Mouse (Mus musculus) kidney, postnatal 0 days (tissue): ENCODE measurements at regions not wholly inside any gene's neighbourhood (a gene's known extent, or its start where the extent isn't known, plus 50 kb on each side); places are given as distances from the start of the nearest gene placed in this dataset.

Source experiments
- ATAC-seq: fragments of 200-750 bp; cut with Nextera tagmentation; replicated peaks from 2 replicates; pipeline ENCODE4 v1.8.0; 2017; ENCODE audit warnings: low read depth, moderate number of reproducible peaks, moderate TSS enrichment, moderate library complexity; ENCODE audit not compliant: low FRiP score
- DNase-seq: peaks from one replicate; pipeline ENCODE4 v3.0.0-alpha.2; 2016; ENCODE audit warnings: low spot score
- H3K27ac ChIP-seq: fragments of 300-500 bp; sonication (generic); 2 replicates; pipeline ENCODE4 v1.5.1; 2014; ENCODE audit warnings: mild to moderate bottlenecking
- H3K27me3 ChIP-seq: fragments of 300-500 bp; sonication (generic); 2 replicates; pipeline ENCODE4 v1.6.1; 2014; ENCODE audit warnings: low read length, mixed read lengths; ENCODE audit not compliant: insufficient read depth
- H3K36me3 ChIP-seq: fragments of 300-500 bp; sonication (generic); 2 replicates; pipeline ENCODE4 v1.6.1; 2014; ENCODE audit warnings: low read length, mixed read lengths; ENCODE audit not compliant: insufficient read depth
- H3K4me1 ChIP-seq: fragments of 300-500 bp; sonication (generic); replicated peaks from 2 replicates; pipeline ENCODE4 v1.6.1; 2014; ENCODE audit warnings: antibody characterized with exemption, low read length, mixed read lengths; ENCODE audit not compliant: insufficient read depth
- H3K4me2 ChIP-seq: fragments of 300-500 bp; sonication (generic); 2 replicates; pipeline ENCODE4 v1.6.1; 2014; ENCODE audit warnings: mild to moderate bottlenecking, low read length, moderate library complexity, mixed read lengths
- H3K4me3 ChIP-seq: fragments of 300-500 bp; sonication (generic); replicated peaks from 2 replicates; pipeline ENCODE4 v1.5.1; 2014; ENCODE audit warnings: low read depth, low read length
- H3K9ac ChIP-seq: fragments of 300-500 bp; sonication (generic); 2 replicates; pipeline ENCODE4 v1.6.1; 2014; ENCODE audit warnings: low read depth, low read length
- H3K9me3 ChIP-seq: fragments of 300-500 bp; sonication (generic); replicated peaks from 2 replicates; pipeline ENCODE4 v1.6.1; 2016; ENCODE audit warnings: low read length, inconsistent platforms, mixed read lengths
- CTCF ChIP-seq: IDR thresholded peaks from 2 replicates; pipeline ENCODE4 v1.5.1; 2016; ENCODE audit warnings: antibody characterized with exemption, low read depth, mild to moderate bottlenecking, moderate library complexity
- WGBS: fragments of 180-500 bp; shearing (Covaris S2); extraction: QIAGEN DNeasy Blood & Tissue Kit; methylation state at CpG from one replicate; pipeline ENCODE4 v1.1.7; 2014; 5-methylcytosine and 5-hydroxymethylcytosine counted together

DNA sequence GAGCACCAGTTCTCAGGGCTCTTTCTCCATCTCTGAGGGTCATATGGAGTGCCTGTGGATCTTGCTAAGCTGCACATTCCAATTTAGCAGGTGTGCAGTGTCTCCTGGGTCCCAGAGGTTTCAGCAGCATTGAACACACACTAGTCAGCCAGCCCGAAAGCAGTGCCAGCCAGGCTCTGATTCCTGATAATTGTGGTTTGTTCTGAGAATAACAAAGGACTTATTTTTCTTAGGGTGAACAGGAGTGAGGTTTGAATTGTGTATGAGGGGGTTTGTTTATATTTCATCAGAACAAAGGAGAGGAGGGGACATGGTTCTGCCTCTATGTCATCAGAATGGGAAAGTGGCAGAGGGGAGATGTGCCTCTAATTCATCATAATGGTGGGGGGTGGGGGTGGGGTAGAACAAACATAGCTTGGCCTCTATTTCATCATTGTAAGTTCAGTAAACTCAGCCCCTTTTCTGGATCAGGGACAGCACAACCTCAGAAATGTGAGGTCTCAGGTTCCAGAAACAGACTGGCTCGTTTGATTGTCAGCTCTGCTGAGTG is 191.8 kb upstream of the Nlrp1b start:
- ATAC-seq = no peak
- Histone ChIP-seq H3K4me3 (no peak overlapping the region), H3K27ac (no peak overlapping the region), H3K36me3 (no peaks in the 10 kb centered on the region), H3K27me3 (no peaks in the 10 kb centered on the region), H3K4me1 (no peaks in the 10 kb centered on the region), H3K9ac (no peak overlapping the region), H3K9me3 (no peaks in the 10 kb centered on the region; the same call in 1 of the 2 replicates), H3K4me2 (no peak overlapping the region)
- DNase-seq = no peak
- TF ChIP-seq CTCF = no peak
- WGBS = 56% methylated on average over 2 of the region's 2 CpGs

DNA sequence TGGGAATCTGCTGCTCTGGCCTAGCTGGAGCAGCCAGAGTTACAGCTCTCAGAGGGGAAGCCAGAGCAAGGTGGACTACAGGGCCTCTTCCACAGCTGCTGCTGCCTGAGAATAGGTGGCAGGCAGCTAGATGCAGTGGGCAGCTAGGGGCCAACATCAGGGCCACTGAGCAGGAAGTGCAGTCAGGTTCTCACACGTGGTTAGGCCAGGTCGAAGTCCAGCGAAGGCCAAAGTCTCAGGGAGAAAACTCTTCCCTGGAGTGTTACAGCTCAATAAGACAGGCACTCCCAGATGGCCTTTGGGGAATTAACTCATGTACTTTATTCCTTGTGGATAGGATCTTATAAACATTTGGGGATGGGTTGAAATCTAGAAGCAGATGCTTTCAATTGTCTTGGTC is 192.7 kb upstream of the Nlrp1b start:
- H3K9me3 ChIP-seq = no peaks in the 10 kb centered on the region; the same call in 1 of the 2 replicates
- ATAC-seq (no peak), DNase-seq (no peak)
- H3K27me3 ChIP-seq = no peaks in the 10 kb centered on the region
- TF ChIP-seq CTCF = no peak
- no peak overlapping the region for H3K9ac ChIP-seq
- H3K4me1 ChIP-seq = no peaks in the 10 kb centered on the region
- no peak overlapping the region for H3K27ac ChIP-seq
- 69% methylated on average over 3 of the region's 3 CpGs for WGBS
- no peak overlapping the region for H3K4me2 ChIP-seq
- H3K36me3 ChIP-seq = no peaks in the 10 kb centered on the region
- H3K4me3 ChIP-seq = no peak overlapping the region

DNA sequence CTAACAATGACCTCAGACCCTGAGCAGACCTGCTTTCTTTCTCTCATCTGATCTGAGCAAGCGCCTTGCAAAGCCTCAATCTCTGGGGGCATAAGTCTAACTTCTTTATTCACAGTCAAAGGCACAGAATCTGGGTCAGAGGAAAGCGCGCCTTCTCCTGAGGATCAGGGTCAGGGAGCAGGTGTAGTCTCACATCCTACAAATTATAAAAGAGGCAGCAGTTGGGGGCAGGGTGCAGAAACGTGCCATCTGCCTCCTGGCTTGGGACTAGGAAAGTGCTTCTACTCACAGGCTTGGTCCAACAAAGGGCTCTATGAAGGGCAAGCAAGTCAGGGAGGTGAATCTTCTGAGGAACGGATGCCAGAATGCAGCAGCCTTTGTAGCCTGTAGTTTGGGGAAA is 194.3 kb upstream of the Nlrp1b start:
- H3K9me3 ChIP-seq = no peaks in the 10 kb centered on the region; the same call in 1 of the 2 replicates
- no peak overlapping the region for H3K9ac ChIP-seq
- H3K4me1 ChIP-seq = peaks cover 7% of the 10 kb centered on the region; the same call in 1 of the 2 replicates
- no peak overlapping the region for H3K4me3 ChIP-seq
- DNase-seq (no peak), ATAC-seq (no peak)
- WGBS = 68% methylated on average over 5 of the region's 5 CpGs
- no peak for TF ChIP-seq CTCF
- H3K4me2 ChIP-seq = no peak overlapping the region
- no peaks in the 10 kb centered on the region for H3K27me3 ChIP-seq
- H3K36me3 ChIP-seq = no peaks in the 10 kb centered on the region
- H3K27ac ChIP-seq = no peak overlapping the region

DNA sequence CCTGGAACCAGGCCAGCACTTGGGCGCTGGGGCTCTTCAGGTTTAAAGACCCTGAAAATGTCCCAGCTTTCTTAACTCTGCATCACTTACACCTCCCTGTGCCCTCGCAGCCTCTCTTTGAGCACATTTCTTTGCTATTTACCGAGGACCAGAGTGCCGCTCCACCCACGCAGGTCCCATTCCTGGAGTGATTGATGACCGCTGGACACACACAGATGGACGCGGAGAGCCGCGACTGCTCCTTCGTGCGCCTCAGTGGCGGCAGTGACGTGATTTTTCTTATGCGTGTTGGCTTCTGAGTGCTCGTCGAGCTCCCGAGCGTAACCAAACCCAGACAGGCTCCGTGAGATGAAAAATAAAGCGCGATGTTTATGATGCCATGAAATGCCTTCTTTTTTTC is 199.2 kb upstream of the Nlrp1b start:
- Histone ChIP-seq H3K9me3 (no peaks in the 10 kb centered on the region; the same call in 1 of the 2 replicates), H3K4me2 (peak overlapping the region; percentile 45), H3K9ac (no peak overlapping the region), H3K4me1 (peaks cover 10% of the 10 kb centered on the region; the same call in 1 of the 2 replicates), H3K36me3 (no peaks in the 10 kb centered on the region), H3K27ac (no peak overlapping the region), H3K4me3 (0 out of 2 replicates have a peak overlapping the region, but pooled peaks have one; percentile 11), H3K27me3 (no peaks in the 10 kb centered on the region)
- DNase-seq = peak; percentile 65
- TF ChIP-seq CTCF = no peak
- ATAC-seq = no peak
- 27% methylated on average over 22 of the region's 22 CpGs for WGBS

DNA sequence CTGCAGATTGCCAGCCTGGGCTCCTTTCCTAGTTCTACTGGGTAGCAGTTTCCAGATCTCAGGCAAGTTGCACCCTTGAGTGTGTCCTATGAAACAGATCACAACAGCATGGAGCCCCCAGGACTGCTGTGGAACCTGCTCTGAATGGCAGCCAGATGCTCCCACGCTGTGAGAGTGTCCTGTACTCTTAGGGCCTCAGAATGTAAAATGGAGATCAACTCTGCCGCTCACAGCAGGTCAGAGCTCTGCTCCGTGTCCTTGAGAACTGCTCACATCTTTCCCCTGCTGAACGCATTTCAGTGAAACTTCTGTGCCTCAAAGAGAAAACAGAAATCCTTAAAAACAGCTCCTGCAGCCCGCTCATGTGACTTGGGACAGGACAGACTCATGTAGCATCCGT is 203.7 kb upstream of the Nlrp1b start:
- DNase-seq = no peak
- no peaks in the 10 kb centered on the region for H3K36me3 ChIP-seq
- H3K4me2 ChIP-seq = no peak overlapping the region
- peaks cover 10% of the 10 kb centered on the region; the same call in 1 of the 2 replicates for H3K4me1 ChIP-seq
- no peak overlapping the region for H3K9ac ChIP-seq
- H3K4me3 ChIP-seq = no peak overlapping the region
- ATAC-seq = no peak
- no peaks in the 10 kb centered on the region for H3K27me3 ChIP-seq
- 66% methylated on average over 6 of the region's 6 CpGs for WGBS
- H3K27ac ChIP-seq = no peak overlapping the region
- H3K9me3 ChIP-seq = no peaks in the 10 kb centered on the region
- no peak for TF ChIP-seq CTCF

DNA sequence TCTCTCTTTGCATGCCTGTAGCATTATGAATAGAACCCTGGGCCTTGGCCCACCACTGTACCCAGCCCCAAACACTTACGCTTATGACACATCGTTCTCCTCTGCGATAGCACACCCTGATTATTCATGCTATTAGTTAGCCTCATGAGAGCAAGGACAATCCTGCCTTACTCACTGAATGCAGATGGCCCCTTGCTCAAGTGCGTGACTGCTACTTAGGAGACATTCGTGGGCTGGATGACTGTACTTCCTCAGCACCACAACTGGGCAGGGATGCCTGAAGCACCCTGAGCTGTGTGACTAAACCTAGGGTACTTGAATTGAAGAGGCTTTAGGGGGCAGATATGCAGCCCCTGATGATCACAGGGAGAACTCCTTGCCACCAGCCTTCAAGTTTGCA is 204.4 kb upstream of the Nlrp1b start:
- Histone ChIP-seq H3K9me3 (no peaks in the 10 kb centered on the region), H3K27me3 (no peaks in the 10 kb centered on the region), H3K4me3 (no peak overlapping the region), H3K4me1 (peaks cover 3% of the 10 kb centered on the region; the same call in 1 of the 2 replicates), H3K4me2 (no peak overlapping the region), H3K36me3 (no peaks in the 10 kb centered on the region), H3K27ac (no peak overlapping the region), H3K9ac (no peak overlapping the region)
- TF ChIP-seq CTCF = no peak
- no peak for DNase-seq
- 80% methylated on average over 5 of the region's 5 CpGs for WGBS
- ATAC-seq = no peak

DNA sequence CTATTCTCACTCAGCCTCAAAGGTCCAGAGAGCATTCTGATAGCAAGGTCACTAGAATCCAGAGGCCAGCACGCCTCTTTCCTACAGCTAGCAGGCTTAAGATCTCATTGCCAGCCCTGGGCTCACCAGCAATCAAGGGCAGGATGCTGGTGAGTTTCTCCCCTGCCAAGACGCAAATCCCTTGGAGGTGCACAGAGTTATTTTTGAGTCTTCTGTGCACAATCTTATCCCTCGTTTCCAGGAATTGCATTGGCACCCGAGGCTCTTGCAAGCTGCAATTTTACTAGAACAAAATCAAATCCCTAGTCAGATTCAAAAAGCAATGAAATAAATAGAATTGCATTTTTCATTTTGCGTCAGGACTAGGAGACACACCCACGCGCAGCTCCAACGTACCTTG is 205.2 kb upstream of the Nlrp1b start:
- ATAC-seq (no peak), DNase-seq (no peak)
- no peaks in the 10 kb centered on the region for H3K36me3 ChIP-seq
- H3K27ac ChIP-seq = no peak overlapping the region
- no peak overlapping the region for H3K4me2 ChIP-seq
- no peaks in the 10 kb centered on the region for H3K27me3 ChIP-seq
- whole genome bisulfite sequencing = 70% methylated on average over 8 of the region's 8 CpGs
- no peaks in the 10 kb centered on the region for H3K9me3 ChIP-seq
- H3K9ac ChIP-seq = no peak overlapping the region
- no peak overlapping the region for H3K4me3 ChIP-seq
- H3K4me1 ChIP-seq = no peaks in the 10 kb centered on the region
- TF ChIP-seq CTCF = no peak
